Mouse (Mus musculus) midbrain, embryonic 15.5 days (tissue): ENCODE results near the gene Pcbp3. TPM values are rescaled to one million over a fixed set of nuclear protein-coding genes. Genes with fewer than 3 reads are reported as not detected.

ENCODE experiments used
- ATAC-seq: fragments of 200-750 bp; cut with Nextera tagmentation; replicated peaks from 2 replicates; pipeline ENCODE4 v1.8.0; 2017; ENCODE audit warnings: moderate TSS enrichment
- H3K27ac ChIP-seq: fragments of 300-500 bp; sonication (generic); 2 replicates; pipeline ENCODE4 v1.5.1; 2015; ENCODE audit warnings: mild to moderate bottlenecking, inconsistent platforms
- H3K27me3 ChIP-seq: fragments of 300-500 bp; sonication (generic); replicated peaks from 2 replicates; pipeline ENCODE4 v1.6.1; 2015; ENCODE audit warnings: inconsistent platforms
- H3K36me3 ChIP-seq: fragments of 300-500 bp; sonication (generic); replicated peaks from 2 replicates; pipeline ENCODE4 v1.6.1; 2015; ENCODE audit warnings: inconsistent platforms
- H3K4me1 ChIP-seq: fragments of 300-500 bp; sonication (generic); 2 replicates; pipeline ENCODE4 v1.6.1; 2015; ENCODE audit warnings: inconsistent platforms
- H3K4me2 ChIP-seq: fragments of 300-500 bp; sonication (generic); 2 replicates; pipeline ENCODE4 v1.6.1; 2015; ENCODE audit warnings: inconsistent platforms, mild to moderate bottlenecking, moderate library complexity
- H3K4me3 ChIP-seq: fragments of 300-500 bp; sonication (generic); 2 replicates; pipeline ENCODE4 v1.5.1; 2015; ENCODE audit warnings: mild to moderate bottlenecking, inconsistent platforms
- H3K9ac ChIP-seq: fragments of 300-500 bp; sonication (generic); 2 replicates; pipeline ENCODE4 v1.6.1; 2015; ENCODE audit warnings: mild to moderate bottlenecking, inconsistent platforms
- H3K9me3 ChIP-seq: fragments of 300-500 bp; sonication (generic); 2 replicates; pipeline ENCODE4 v1.6.1; 2016; ENCODE audit warnings: inconsistent platforms
- WGBS: fragments of 180-500 bp; shearing (Covaris S2); methylation state at CpG from one replicate; pipeline ENCODE4 v1.1.7; 2015; ENCODE audit warnings: mixed read lengths; 5-methylcytosine and 5-hydroxymethylcytosine counted together
- polyA plus RNA-seq: library from polyadenylated mRNA; unstranded; fragments of >200 nt; fragmentation: Nextera tagmentation; extraction: Ambion mirVana; gene quantifications from 2 replicates; pipeline ENCODE4 v1.2.1, GENCODE M21; 2015

Gene Pcbp3
- polyA plus RNA-seq, 1 experiment from 2014 or later = 69.5 TPM

- H3K4me2 ChIP-seq = no peak overlapping the region
- 82% methylated on average over 14 of the region's 14 CpGs for WGBS
Measured at GRCm38 (mm10) chr10:76905935-76906341, 55.7 kb downstream of the Pcbp3 start.

GRCm38 (mm10) chr10:76903694-76904093 lies 58.0 kb downstream of the Pcbp3 start:
- Histone ChIP-seq H3K4me1 (peaks cover 18% of the 10 kb centered on the region), H3K4me2 (no peak overlapping the region), H3K27me3 (no peaks in the 10 kb centered on the region), H3K36me3 (no peaks in the 10 kb centered on the region), H3K9ac (no peak overlapping the region), H3K27ac (no peak overlapping the region; the same call in 1 of the 2 replicates), H3K9me3 (no peaks in the 10 kb centered on the region), H3K4me3 (no peak overlapping the region)
- no peak for ATAC-seq
- WGBS = 66% methylated on average over 3 of the region's 3 CpGs

More at GRCm38 (mm10) chr10:76905935-76906341, 55.7 kb downstream of the Pcbp3 start:
- peaks cover 18% of the 10 kb centered on the region for H3K4me1 ChIP-seq
- no peaks in the 10 kb centered on the region for H3K27me3 ChIP-seq
- no peak overlapping the region for H3K4me3 ChIP-seq
- no peak overlapping the region for H3K9ac ChIP-seq
- H3K27ac ChIP-seq = no peak overlapping the region
- no peaks in the 10 kb centered on the region for H3K9me3 ChIP-seq
- H3K36me3 ChIP-seq = no peaks in the 10 kb centered on the region
- no peak for ATAC-seq

GRCm38 (mm10) chr10:76903099-76903498 lies 58.6 kb downstream of the Pcbp3 start:
- no peaks in the 10 kb centered on the region for H3K27me3 ChIP-seq
- no peaks in the 10 kb centered on the region for H3K36me3 ChIP-seq
- ATAC-seq = no peak
- H3K27ac ChIP-seq = peak overlapping the region; percentile 29; the same call in 1 of the 2 replicates
- H3K4me2 ChIP-seq = no peak overlapping the region
- no peak overlapping the region for H3K9ac ChIP-seq
- WGBS = 81% methylated on average over 3 of the region's 3 CpGs
- H3K9me3 ChIP-seq = no peaks in the 10 kb centered on the region
- peaks cover 18% of the 10 kb centered on the region for H3K4me1 ChIP-seq
- H3K4me3 ChIP-seq = no peak overlapping the region

- ATAC-seq = peak; percentile 67; the same call in 1 of the 2 replicates
- Histone ChIP-seq H3K4me2 (no peak overlapping the region), H3K4me1 (peaks cover 18% of the 10 kb centered on the region), H3K27ac (peak overlapping the region; percentile 49; the same call in 1 of the 2 replicates), H3K36me3 (no peaks in the 10 kb centered on the region), H3K27me3 (no peaks in the 10 kb centered on the region), H3K4me3 (no peak overlapping the region), H3K9me3 (no peaks in the 10 kb centered on the region), H3K9ac (no peak overlapping the region)
- WGBS = 10% methylated on average over 6 of the region's 6 CpGs
Measured at GRCm38 (mm10) chr10:76902588-76902987, 59.1 kb downstream of the Pcbp3 start.

GRCm38 (mm10) chr10:76898428-76898827 lies 63.3 kb downstream of the Pcbp3 start:
- WGBS = 94% methylated on average over 4 of the region's 4 CpGs
- no peak overlapping the region for H3K9ac ChIP-seq

GRCm38 (mm10) chr10:76891456-76891855 lies 70.2 kb downstream of the Pcbp3 start:
- 96% methylated on average over 2 of the region's 2 CpGs for WGBS

More at GRCm38 (mm10) chr10:76898428-76898827, 63.3 kb downstream of the Pcbp3 start:
- Histone ChIP-seq H3K27me3 (no peaks in the 10 kb centered on the region), H3K4me1 (peaks cover 12% of the 10 kb centered on the region), H3K27ac (no peak overlapping the region), H3K9me3 (no peaks in the 10 kb centered on the region), H3K4me3 (no peak overlapping the region), H3K36me3 (no peaks in the 10 kb centered on the region), H3K4me2 (no peak overlapping the region)
- no peak for ATAC-seq

GRCm38 (mm10) chr10:76883442-76884244 lies 78.0 kb downstream of the Pcbp3 start:
- H3K27ac ChIP-seq = no peak overlapping the region
- WGBS = 73% methylated on average over 3 of the region's 3 CpGs

More at GRCm38 (mm10) chr10:76891456-76891855, 70.2 kb downstream of the Pcbp3 start:
- no peak for ATAC-seq
- Histone ChIP-seq H3K4me1 (no peaks in the 10 kb centered on the region), H3K4me3 (no peak overlapping the region), H3K27ac (no peak overlapping the region), H3K4me2 (no peak overlapping the region), H3K36me3 (no peaks in the 10 kb centered on the region), H3K27me3 (no peaks in the 10 kb centered on the region), H3K9me3 (no peaks in the 10 kb centered on the region), H3K9ac (no peak overlapping the region)

GRCm38 (mm10) chr10:76882644-76883441 lies 78.8 kb downstream of the Pcbp3 start:
- H3K9ac ChIP-seq = no peak overlapping the region
- no peak; the same call in 1 of the 2 replicates for ATAC-seq
- H3K9me3 ChIP-seq = no peaks in the 10 kb centered on the region
- no peaks in the 10 kb centered on the region for H3K36me3 ChIP-seq
- no peaks in the 10 kb centered on the region for H3K27me3 ChIP-seq
- 51% methylated on average over 17 of the region's 17 CpGs for WGBS
- no peak overlapping the region for H3K4me3 ChIP-seq
- H3K4me1 ChIP-seq = peaks cover 15% of the 10 kb centered on the region; the same call in 1 of the 2 replicates
- no peak overlapping the region for H3K4me2 ChIP-seq
- peak overlapping the region; percentile 32; the same call in 1 of the 2 replicates for H3K27ac ChIP-seq

More at GRCm38 (mm10) chr10:76883442-76884244, 78.0 kb downstream of the Pcbp3 start:
- Histone ChIP-seq H3K9me3 (no peaks in the 10 kb centered on the region), H3K4me1 (peaks cover 15% of the 10 kb centered on the region; the same call in 1 of the 2 replicates), H3K4me3 (no peak overlapping the region), H3K4me2 (no peak overlapping the region), H3K27me3 (no peaks in the 10 kb centered on the region), H3K9ac (no peak overlapping the region), H3K36me3 (no peaks in the 10 kb centered on the region)
- no peak for ATAC-seq

- no peaks in the 10 kb centered on the region for H3K27me3 ChIP-seq
- H3K27ac ChIP-seq = no peak overlapping the region
- WGBS = 67% methylated on average over 5 of the region's 5 CpGs
- no peak overlapping the region for H3K9ac ChIP-seq
- H3K4me1 ChIP-seq = peaks cover 15% of the 10 kb centered on the region; the same call in 1 of the 2 replicates
- no peak for ATAC-seq
- H3K4me3 ChIP-seq = no peak overlapping the region
- no peaks in the 10 kb centered on the region for H3K9me3 ChIP-seq
- no peaks in the 10 kb centered on the region for H3K36me3 ChIP-seq
- H3K4me2 ChIP-seq = no peak overlapping the region
Measured at GRCm38 (mm10) chr10:76881900-76882299, 79.8 kb downstream of the Pcbp3 start.

- WGBS = 85% methylated on average over 6 of the region's 6 CpGs
- H3K4me2 ChIP-seq = no peak overlapping the region
Measured at GRCm38 (mm10) chr10:76875310-76875709, 86.4 kb downstream of the Pcbp3 start.

GRCm38 (mm10) chr10:76874879-76875278 lies 86.8 kb downstream of the Pcbp3 start:
- Histone ChIP-seq H3K36me3 (no peaks in the 10 kb centered on the region), H3K27me3 (no peaks in the 10 kb centered on the region), H3K4me3 (no peak overlapping the region), H3K4me2 (no peak overlapping the region), H3K9me3 (no peaks in the 10 kb centered on the region), H3K9ac (no peak overlapping the region), H3K27ac (no peak overlapping the region), H3K4me1 (0 out of 2 replicates have a peak, but pooled peaks cover 3% of the 10 kb centered on the region)
- 84% methylated on average over 5 of the region's 5 CpGs for WGBS
- no peak for ATAC-seq

More at GRCm38 (mm10) chr10:76875310-76875709, 86.4 kb downstream of the Pcbp3 start:
- H3K27me3 ChIP-seq = no peaks in the 10 kb centered on the region
- no peak overlapping the region for H3K27ac ChIP-seq
- ATAC-seq = no peak
- H3K36me3 ChIP-seq = no peaks in the 10 kb centered on the region
- no peak overlapping the region for H3K9ac ChIP-seq
- no peaks in the 10 kb centered on the region for H3K9me3 ChIP-seq
- H3K4me3 ChIP-seq = no peak overlapping the region
- H3K4me1 ChIP-seq = 0 out of 2 replicates have a peak, but pooled peaks cover 3% of the 10 kb centered on the region

- H3K4me3 ChIP-seq = no peak overlapping the region
- WGBS = 100% methylated on average over 1 of the region's 1 CpGs
Measured at GRCm38 (mm10) chr10:76874398-76874797, 87.3 kb downstream of the Pcbp3 start.

More at GRCm38 (mm10) chr10:76874398-76874797, 87.3 kb downstream of the Pcbp3 start:
- no peaks in the 10 kb centered on the region for H3K9me3 ChIP-seq
- 0 out of 2 replicates have a peak, but pooled peaks cover 3% of the 10 kb centered on the region for H3K4me1 ChIP-seq
- no peaks in the 10 kb centered on the region for H3K27me3 ChIP-seq
- H3K27ac ChIP-seq = no peak overlapping the region
- ATAC-seq = no peak
- no peak overlapping the region for H3K4me2 ChIP-seq
- no peak overlapping the region for H3K9ac ChIP-seq
- no peaks in the 10 kb centered on the region for H3K36me3 ChIP-seq
